Mouse (Mus musculus) ovary, adult 18-20 months (tissue): ENCODE measurements around the gene Hoxa7.

Experiments
- DNase-seq: peaks from one replicate; pipeline ENCODE4 v3.0.0; 2022; ENCODE audit warnings: low spot score, mixed read lengths

Gene Hoxa7

GRCm38 (mm10) chr6:52226569-52227257, 5.1 kb upstream of the Hoxa7 start:
- DNase-seq = no peak

- no peak for DNase-seq
Observed at GRCm38 (mm10) chr6:52225612-52226568, 4.2 kb upstream of the Hoxa7 start.

DNA sequence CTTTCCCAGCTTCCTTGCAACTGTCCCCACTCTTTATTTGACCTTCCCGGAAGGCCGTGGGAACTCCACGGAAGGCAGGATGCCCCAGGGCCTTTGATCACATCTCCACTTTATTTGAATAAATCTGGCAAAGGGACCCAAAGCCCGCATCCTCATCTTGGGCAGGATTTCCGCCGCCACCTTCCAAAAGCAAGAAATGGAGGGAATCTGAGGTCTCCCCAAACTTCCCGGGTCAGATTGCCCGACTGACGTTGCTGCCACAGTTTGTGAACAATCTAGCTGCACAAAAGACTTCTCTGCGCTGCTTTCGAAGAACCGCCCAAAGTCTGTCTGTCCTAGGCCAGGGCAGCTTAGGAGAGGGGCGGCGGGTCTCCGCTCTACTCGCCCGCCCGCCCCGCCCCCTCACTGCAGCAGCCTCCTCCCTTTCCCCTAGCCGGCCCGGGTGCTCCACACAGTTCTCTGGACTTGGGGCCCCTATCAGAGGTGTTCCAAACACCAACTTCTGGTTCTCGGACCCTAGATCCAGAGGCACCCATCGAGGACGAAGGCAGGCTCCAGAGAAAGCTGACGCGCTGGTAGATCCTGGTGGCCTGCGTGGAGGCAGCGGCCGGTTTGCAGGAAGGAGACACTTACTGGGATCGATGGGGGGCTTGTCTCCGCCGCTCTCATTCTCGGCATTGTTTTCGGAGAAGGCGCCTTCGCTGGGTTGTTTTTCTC, 3.4 kb upstream of the Hoxa7 start:
- DNase-seq = no peak

DNA sequence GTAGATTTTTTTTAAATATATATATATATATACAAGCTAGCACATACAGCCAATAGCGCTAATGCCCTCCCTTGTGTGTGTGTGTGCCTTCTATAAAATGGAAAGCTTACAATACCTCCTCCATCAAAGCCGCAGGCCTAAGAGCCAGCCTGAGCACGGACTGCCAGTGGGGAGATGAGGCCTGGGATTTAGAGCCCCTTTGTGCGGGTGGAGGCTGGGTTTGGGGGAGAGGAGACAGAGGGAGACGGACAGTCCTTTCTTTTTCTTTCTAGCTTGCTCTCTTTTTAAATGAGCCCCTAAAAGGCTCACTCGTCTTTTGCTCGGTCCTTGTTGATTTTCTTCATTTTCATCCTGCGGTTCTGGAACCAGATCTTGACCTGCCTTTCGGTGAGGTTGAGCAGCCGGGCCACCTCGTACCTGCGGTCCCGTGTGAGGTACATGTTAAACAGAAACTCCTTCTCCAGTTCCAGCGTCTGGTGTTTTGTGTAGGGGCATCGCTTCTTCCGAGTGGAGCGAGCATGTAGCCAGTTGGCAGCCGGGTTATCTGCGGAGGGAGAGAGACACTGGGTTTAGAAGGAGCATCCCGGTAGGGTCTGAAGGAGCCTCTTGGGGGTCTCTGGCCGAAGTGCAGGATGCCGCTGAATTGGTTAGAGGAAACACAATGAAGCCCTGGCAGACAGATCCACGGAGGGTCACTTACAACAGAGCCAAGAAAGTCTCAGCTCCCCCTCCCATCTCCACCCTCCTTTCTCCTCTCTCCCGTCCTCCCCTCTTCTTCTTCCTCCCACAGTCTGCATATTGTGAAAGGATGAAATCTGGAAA, 2.5 kb upstream of the Hoxa7 start:
- no peak for DNase-seq

- no peak for DNase-seq
Observed at GRCm38 (mm10) chr6:52222729-52223128, 1.1 kb upstream of the Hoxa7 start.

GRCm38 (mm10) chr6:52221993-52222685, 485 bp upstream of the Hoxa7 start:
- no peak for DNase-seq

- no peak for DNase-seq
Observed at GRCm38 (mm10) chr6:52220865-52221310, 766 bp downstream of the Hoxa7 start.

- DNase-seq = no peak
Observed at GRCm38 (mm10) chr6:52220003-52220864, 1.4 kb downstream of the Hoxa7 start.

- DNase-seq = no peak
Observed at GRCm38 (mm10) chr6:52219234-52219942, 2.3 kb downstream of the Hoxa7 start.

DNA sequence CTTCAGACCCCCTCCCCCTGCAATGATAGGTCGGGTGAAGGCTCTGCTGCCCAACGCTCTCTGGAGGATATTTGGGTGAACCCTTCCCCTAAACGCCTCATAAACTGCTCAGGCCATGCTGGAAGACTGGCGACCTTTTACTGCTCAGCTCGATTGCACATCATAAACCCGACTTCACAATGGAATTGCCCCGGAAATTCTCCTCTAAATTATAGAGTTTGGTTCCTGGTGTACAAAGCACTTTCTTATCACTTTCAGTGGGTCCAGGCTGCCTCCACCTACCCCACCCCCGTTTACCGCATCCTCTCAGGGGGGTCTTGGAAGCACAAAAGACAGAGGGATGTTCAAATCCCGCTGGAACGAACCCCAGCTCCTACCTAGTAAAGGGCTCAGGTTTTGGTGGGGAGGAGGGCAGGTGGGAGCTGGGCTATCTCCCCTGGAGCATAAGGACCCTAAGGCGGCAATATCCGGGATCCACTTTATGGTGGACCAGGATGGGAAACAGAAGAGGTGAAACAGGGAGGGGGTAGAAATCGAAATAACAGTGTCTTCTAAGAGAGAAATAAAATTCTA, 2.9 kb downstream of the Hoxa7 start:
- no peak for DNase-seq

- DNase-seq = no peak
Observed at GRCm38 (mm10) chr6:52217895-52218642, 3.6 kb downstream of the Hoxa7 start.

DNA sequence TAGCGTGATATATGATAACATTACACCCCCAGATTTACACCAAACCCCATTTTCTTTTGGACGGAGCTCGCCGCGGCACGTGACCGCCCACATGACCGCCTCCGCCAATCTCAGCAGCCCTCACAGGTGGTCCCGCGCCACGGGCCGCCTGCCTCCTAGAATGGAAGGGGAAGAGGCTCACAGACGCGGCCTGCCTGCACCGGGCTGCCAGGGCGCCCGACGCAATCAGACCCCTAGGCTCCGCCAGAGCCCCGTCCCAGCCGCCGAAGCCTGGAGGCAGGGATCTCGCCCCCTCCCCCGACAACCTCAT, 4.2 kb downstream of the Hoxa7 start:
- DNase-seq = no peak

DNA sequence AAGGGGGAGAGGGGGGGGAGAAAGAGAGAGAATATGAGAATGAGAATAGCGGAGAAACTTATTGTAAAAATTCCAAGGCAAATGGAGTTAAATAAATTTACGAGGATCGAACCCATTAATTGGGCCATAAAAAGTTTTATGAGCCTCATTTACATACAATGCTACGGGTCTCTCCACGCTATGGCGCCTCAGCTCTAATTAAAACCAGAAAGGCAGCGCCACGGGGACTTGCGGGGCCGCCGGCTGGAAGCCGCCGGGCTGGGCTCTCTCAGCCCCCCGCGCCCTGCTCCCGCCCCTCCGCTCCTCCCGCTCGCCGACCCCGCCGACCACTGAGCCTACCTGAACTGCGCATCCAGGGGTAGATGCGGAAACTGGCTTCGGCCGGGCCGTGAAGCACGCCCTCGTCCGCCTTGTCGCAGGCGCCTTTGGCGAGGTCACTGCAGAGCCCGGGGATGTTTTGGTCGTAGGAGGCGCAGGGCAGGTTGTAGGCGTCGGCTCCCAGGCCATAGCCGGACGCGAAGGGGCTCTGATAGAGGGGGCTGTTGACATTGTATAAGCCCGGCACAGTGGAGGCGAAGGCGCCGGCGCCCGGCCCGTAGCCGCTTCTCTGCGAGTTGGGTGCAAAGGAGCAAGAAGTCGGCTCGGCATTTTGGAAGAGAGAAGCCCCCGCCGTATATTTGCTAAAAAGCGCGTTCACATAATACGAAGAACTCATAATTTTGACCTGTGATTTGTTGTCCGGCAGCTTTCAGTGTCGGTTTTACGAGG, 4.8 kb downstream of the Hoxa7 start:
- no peak for DNase-seq

DNA sequence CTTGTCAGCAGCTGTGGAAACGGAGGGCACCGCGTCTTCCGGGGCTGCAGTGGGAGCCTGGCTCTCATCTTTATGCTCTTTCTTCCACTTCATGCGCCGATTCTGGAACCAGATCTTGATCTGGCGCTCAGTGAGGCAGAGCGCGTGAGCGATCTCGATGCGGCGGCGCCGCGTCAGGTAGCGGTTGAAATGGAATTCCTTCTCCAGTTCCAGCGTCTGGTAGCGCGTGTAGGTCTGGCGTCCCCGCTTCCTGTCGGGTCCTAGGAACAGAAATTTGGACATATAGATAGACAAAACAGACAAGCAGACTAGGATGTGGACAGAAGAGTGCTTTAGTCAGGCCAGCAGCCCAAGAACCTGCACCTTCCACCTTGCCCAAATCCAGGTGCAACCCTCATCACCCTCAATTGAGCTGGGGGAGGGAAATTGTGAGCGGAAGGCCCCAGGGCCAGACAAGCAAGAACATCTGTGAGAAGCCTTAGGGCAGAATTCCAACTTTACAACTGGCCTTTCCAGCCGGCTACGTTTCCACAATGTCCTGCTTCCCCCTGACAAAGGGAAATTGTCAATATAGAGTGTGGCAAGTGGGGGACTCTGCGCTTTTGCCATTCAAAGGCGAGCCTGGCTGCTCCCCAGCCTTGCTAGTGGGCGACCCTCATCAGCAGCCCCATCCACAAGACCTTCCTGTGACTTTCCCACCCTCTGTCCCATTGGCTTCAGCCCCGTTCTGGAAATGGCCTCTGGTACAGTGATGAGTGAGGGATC, 5.7 kb downstream of the Hoxa7 start:
- no peak for DNase-seq

DNA sequence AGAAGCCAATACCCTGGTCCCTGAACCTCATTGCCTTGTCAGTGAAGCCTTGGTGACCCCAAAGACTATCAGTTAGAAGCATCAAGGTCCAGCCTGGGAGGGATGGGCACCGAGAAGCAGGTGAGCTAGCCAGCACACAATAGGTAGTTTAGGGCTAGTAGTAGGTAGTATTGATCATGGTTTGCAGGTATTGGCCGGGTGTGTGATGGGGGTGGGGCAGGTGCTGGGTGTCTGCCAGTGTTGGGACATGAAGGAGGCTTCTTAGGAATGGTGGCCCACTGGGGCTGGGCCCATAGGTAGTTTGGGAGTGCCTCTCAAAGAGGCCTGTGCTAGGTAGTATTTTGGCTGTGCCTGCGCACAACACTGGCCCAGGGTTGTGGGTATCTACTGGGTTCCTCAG, 6.6 kb downstream of the Hoxa7 start:
- no peak for DNase-seq

- no peak for DNase-seq
Observed at GRCm38 (mm10) chr6:52214271-52214670, 7.4 kb downstream of the Hoxa7 start.
